Mouse (Mus musculus) myocyte (in vitro differentiated cells): ENCODE data around the gene Slamf8.

Source experiments
- E2F4 ChIP-seq: IDR thresholded peaks from one replicate; pipeline ENCODE4 v1.6.1; 2011; ENCODE audit warnings: mild to moderate bottlenecking, control low read depth, moderate library complexity; ENCODE audit not compliant: insufficient read depth
- MAX ChIP-seq: IDR thresholded peaks from one replicate; pipeline ENCODE4 v1.6.1; 2011; ENCODE audit warnings: low read depth, mild to moderate bottlenecking, control low read depth
- MYOD1 ChIP-seq, 3 experiments: IDR thresholded peaks; one replicate each; pipeline ENCODE4 v1.6.1; 2011; ENCODE audit warnings: control low read depth in 2 of 3, low read depth in 2 of 3, mild to moderate bottlenecking in 2 of 3, moderate library complexity in 1 of 3; ENCODE audit not compliant: insufficient read length in 2 of 3, control insufficient read depth in 1 of 3
- MYOG ChIP-seq, 3 experiments: IDR thresholded peaks; one replicate each; pipeline ENCODE4 v1.6.1; 2011; ENCODE audit warnings: control low read depth in 2 of 3, low read depth in 2 of 3, mild to moderate bottlenecking in 2 of 3; ENCODE audit not compliant: insufficient read length in 2 of 3, control insufficient read depth in 1 of 3, insufficient read depth in 1 of 3
- POLR2A ChIP-seq: IDR thresholded peaks from one replicate; pipeline ENCODE4 v1.6.1; 2011; ENCODE audit warnings: low read depth, mild to moderate bottlenecking, control low read depth, moderate library complexity; ENCODE audit not compliant: insufficient read length
- POLR2AphosphoS2 ChIP-seq: IDR thresholded peaks from one replicate; pipeline ENCODE4 v1.6.1; 2011; ENCODE audit warnings: low read depth, control low read depth; ENCODE audit not compliant: insufficient read length
- REST ChIP-seq: IDR thresholded peaks from one replicate; pipeline ENCODE4 v1.6.1; 2011; ENCODE audit warnings: mild to moderate bottlenecking, control low read depth, moderate library complexity; ENCODE audit not compliant: insufficient read depth, insufficient read length
- SRF ChIP-seq: IDR thresholded peaks from one replicate; pipeline ENCODE4 v1.6.1; 2011; ENCODE audit warnings: low read depth; ENCODE audit not compliant: control insufficient read depth, insufficient read length
- TCF12 ChIP-seq: IDR thresholded peaks from one replicate; pipeline ENCODE4 v1.6.1; 2011; ENCODE audit warnings: mild to moderate bottlenecking, control low read depth; ENCODE audit not compliant: poor library complexity, insufficient read depth, severe bottlenecking
- USF1 ChIP-seq: IDR thresholded peaks from one replicate; pipeline ENCODE4 v1.6.1; 2011; ENCODE audit warnings: low read depth, mild to moderate bottlenecking, control low read depth, moderate library complexity

GRCm38 (mm10) chr1:172636266-172636665 lies 45.9 kb upstream of the Slamf8 start:
- TF ChIP-seq POLR2A (no peak), MAX (no peak), TCF12 (no peak), MYOD1 (IDR thresholded peaks at IDR 0.05; ENCODE audit: control insufficient read depth in 1 of 3, insufficient read length in 2 of 3, low read depth in 2 of 3) (no peak), POLR2AphosphoS2 (no peak), E2F4 (no peak), USF1 (no peak), MYOG (IDR thresholded peaks at IDR 0.05; ENCODE audit: control insufficient read depth in 1 of 3, insufficient read depth in 1 of 3, insufficient read length in 2 of 3, low read depth in 2 of 3) (no peak), SRF (no peak), REST (no peak)
